Mouse (Mus musculus) lung, embryonic 14.5 days (tissue): Measurements from ENCODE around the gene Mapkbp1. TPM values are rescaled to one million over a fixed set of nuclear protein-coding genes. Genes with fewer than 3 reads are reported as not detected.

ENCODE experiments used
- ATAC-seq: fragments of 200-750 bp; cut with Nextera tagmentation; 2 replicates; pipeline ENCODE4 v1.8.0; 2017; ENCODE audit warnings: mild to moderate bottlenecking, moderate TSS enrichment, moderate library complexity; ENCODE audit not compliant: insufficient read depth
- DNase-seq: peaks from one replicate; pipeline ENCODE4 v3.0.0-alpha.2; 2015
- H3K27ac ChIP-seq: fragments of 300-500 bp; sonication (generic); 2 replicates; pipeline ENCODE4 v1.5.1; 2014; ENCODE audit warnings: low read depth, mild to moderate bottlenecking, moderate library complexity
- H3K27me3 ChIP-seq: fragments of 300-500 bp; sonication (generic); 2 replicates; pipeline ENCODE4 v1.6.1; 2014; ENCODE audit warnings: low read length, control low read depth; ENCODE audit not compliant: insufficient read depth
- H3K36me3 ChIP-seq: fragments of 300-500 bp; sonication (generic); 2 replicates; pipeline ENCODE4 v1.6.1; 2014; ENCODE audit warnings: control low read depth; ENCODE audit not compliant: insufficient read depth
- H3K4me1 ChIP-seq: fragments of 300-500 bp; sonication (generic); 2 replicates; pipeline ENCODE4 v1.6.1; 2014; ENCODE audit warnings: antibody characterized with exemption, control low read depth; ENCODE audit not compliant: insufficient read depth
- H3K4me2 ChIP-seq: fragments of 300-500 bp; sonication (generic); 2 replicates; pipeline ENCODE4 v1.6.1; 2014; ENCODE audit warnings: mild to moderate bottlenecking
- H3K4me3 ChIP-seq: fragments of 300-500 bp; sonication (generic); 2 replicates; pipeline ENCODE4 v1.5.1; 2014; ENCODE audit warnings: low read depth, low read length
- H3K9ac ChIP-seq: fragments of 300-500 bp; sonication (generic); 2 replicates; pipeline ENCODE4 v1.6.1; 2014
- H3K9me3 ChIP-seq: fragments of 300-500 bp; sonication (generic); 2 replicates; pipeline ENCODE4 v1.6.1; 2016; ENCODE audit warnings: low read depth, low read length, control low read depth
- CTCF ChIP-seq: IDR thresholded peaks from 2 replicates; pipeline ENCODE4 v1.5.1; 2016; ENCODE audit warnings: antibody characterized with exemption, low read depth
- WGBS: fragments of 180-500 bp; shearing (Covaris S2); extraction: QIAGEN DNeasy Blood & Tissue Kit; methylation state at CpG from one replicate; pipeline ENCODE4 v1.1.7; 2014; 5-methylcytosine and 5-hydroxymethylcytosine counted together
- polyA plus RNA-seq: library from polyadenylated mRNA; unstranded; fragments of >200 nt; fragmentation: Nextera tagmentation; extraction: Ambion mirVana; gene quantifications from 2 replicates; pipeline ENCODE4 v1.2.1, GENCODE M21; 2014

Gene Mapkbp1
- polyA plus RNA-seq, 1 experiment from 2014 or later: 3.4 TPM

GRCm38 (mm10) chr2:120037744-120038143 is 65.2 kb downstream of the Mapkbp1 start:
- no peak overlapping the region for H3K27ac ChIP-seq
- no peak overlapping the region for H3K9ac ChIP-seq
- peaks cover 69% of the 10 kb centered on the region for H3K36me3 ChIP-seq
- no peaks in the 10 kb centered on the region for H3K4me1 ChIP-seq
- no peaks in the 10 kb centered on the region for H3K27me3 ChIP-seq
- no peak overlapping the region for H3K4me3 ChIP-seq
- H3K9me3 ChIP-seq: no peaks in the 10 kb centered on the region
- DNase-seq (no peak), ATAC-seq (no peak)
- no peak for TF ChIP-seq CTCF
- 84% methylated on average over 9 of the region's 9 CpGs for WGBS
- H3K4me2 ChIP-seq: no peak overlapping the region

- no peak overlapping the region for H3K9ac ChIP-seq
- no peak overlapping the region for H3K4me3 ChIP-seq
- TF ChIP-seq CTCF: no peak
- H3K4me1 ChIP-seq: no peaks in the 10 kb centered on the region
- ATAC-seq (no peak), DNase-seq (no peak)
- no peak overlapping the region for H3K27ac ChIP-seq
- WGBS: 85% methylated on average over 5 of the region's 5 CpGs
- peaks cover 51% of the 10 kb centered on the region for H3K36me3 ChIP-seq
- no peaks in the 10 kb centered on the region for H3K9me3 ChIP-seq
- H3K27me3 ChIP-seq: no peaks in the 10 kb centered on the region
- no peak overlapping the region for H3K4me2 ChIP-seq
Observed at GRCm38 (mm10) chr2:120040991-120041390, 68.5 kb downstream of the Mapkbp1 start.

DNA sequence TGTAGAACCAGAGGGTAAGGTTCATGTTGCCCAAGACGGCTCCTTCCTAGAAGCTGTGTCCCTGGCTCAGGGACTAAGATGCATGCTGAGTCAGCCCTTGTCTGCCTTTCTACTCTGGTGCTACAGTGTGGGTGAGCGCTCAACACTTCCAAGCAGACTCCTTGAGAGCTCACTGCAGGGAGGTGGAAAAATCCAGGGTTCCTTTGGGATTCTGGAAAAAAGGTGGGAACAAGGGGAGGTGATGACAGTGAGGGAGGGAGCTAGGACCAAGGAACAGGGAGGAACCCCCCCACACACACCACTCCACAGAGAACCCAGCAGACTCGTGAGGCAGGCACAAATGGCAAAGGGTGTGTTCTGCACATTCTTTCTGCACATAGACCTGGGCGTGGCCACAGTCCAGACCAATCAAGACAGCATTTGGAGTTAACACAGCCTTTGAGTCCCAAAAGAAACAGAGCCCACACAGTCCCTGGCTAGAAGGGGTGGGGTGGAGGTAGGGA is 71.7 kb downstream of the Mapkbp1 start:
- Histone ChIP-seq H3K27ac (0 out of 2 replicates have a peak overlapping the region, but pooled peaks have one; percentile 1), H3K9ac (no peak overlapping the region), H3K27me3 (no peaks in the 10 kb centered on the region), H3K4me3 (no peak overlapping the region), H3K9me3 (no peaks in the 10 kb centered on the region), H3K4me2 (no peak overlapping the region), H3K36me3 (peaks cover 28% of the 10 kb centered on the region), H3K4me1 (no peaks in the 10 kb centered on the region)
- ATAC-seq: peak; percentile 81
- peak; percentile 55 for DNase-seq
- TF ChIP-seq CTCF: no peak
- WGBS: 49% methylated on average over 4 of the region's 4 CpGs

GRCm38 (mm10) chr2:120044676-120045075 is 72.2 kb downstream of the Mapkbp1 start:
- ATAC-seq (0 out of 2 replicates have a peak, but pooled peaks have one; percentile 4), DNase-seq (no peak)
- no peaks in the 10 kb centered on the region for H3K4me1 ChIP-seq
- H3K27me3 ChIP-seq: no peaks in the 10 kb centered on the region
- no peak overlapping the region for H3K9ac ChIP-seq
- H3K36me3 ChIP-seq: peaks cover 26% of the 10 kb centered on the region
- no peak overlapping the region for H3K4me2 ChIP-seq
- no peak for TF ChIP-seq CTCF
- 72% methylated on average over 3 of the region's 3 CpGs for WGBS
- no peak overlapping the region for H3K4me3 ChIP-seq
- H3K9me3 ChIP-seq: no peaks in the 10 kb centered on the region
- H3K27ac ChIP-seq: 0 out of 2 replicates have a peak overlapping the region, but pooled peaks have one; percentile 1

GRCm38 (mm10) chr2:120046486-120047310 is 74.2 kb downstream of the Mapkbp1 start:
- H3K4me3 ChIP-seq: no peak overlapping the region

GRCm38 (mm10) chr2:120048173-120048572 is 75.7 kb downstream of the Mapkbp1 start:
- 66% methylated on average over 9 of the region's 9 CpGs for WGBS
- Histone ChIP-seq H3K4me1 (no peaks in the 10 kb centered on the region), H3K4me3 (no peak overlapping the region), H3K36me3 (no peaks in the 10 kb centered on the region), H3K9me3 (no peaks in the 10 kb centered on the region), H3K4me2 (no peak overlapping the region), H3K27ac (no peak overlapping the region), H3K9ac (no peak overlapping the region), H3K27me3 (no peaks in the 10 kb centered on the region)
- no peak for TF ChIP-seq CTCF
- ATAC-seq: no peak
- DNase-seq: no peak

More at GRCm38 (mm10) chr2:120046486-120047310, 74.2 kb downstream of the Mapkbp1 start:
- Histone ChIP-seq H3K4me2 (no peak overlapping the region), H3K36me3 (peaks cover 5% of the 10 kb centered on the region), H3K27ac (no peak overlapping the region), H3K9me3 (no peaks in the 10 kb centered on the region), H3K27me3 (no peaks in the 10 kb centered on the region), H3K9ac (no peak overlapping the region), H3K4me1 (no peaks in the 10 kb centered on the region)
- TF ChIP-seq CTCF: no peak
- 51% methylated on average over 14 of the region's 14 CpGs for WGBS
- ATAC-seq: no peak
- DNase-seq: peak; percentile 25

DNA sequence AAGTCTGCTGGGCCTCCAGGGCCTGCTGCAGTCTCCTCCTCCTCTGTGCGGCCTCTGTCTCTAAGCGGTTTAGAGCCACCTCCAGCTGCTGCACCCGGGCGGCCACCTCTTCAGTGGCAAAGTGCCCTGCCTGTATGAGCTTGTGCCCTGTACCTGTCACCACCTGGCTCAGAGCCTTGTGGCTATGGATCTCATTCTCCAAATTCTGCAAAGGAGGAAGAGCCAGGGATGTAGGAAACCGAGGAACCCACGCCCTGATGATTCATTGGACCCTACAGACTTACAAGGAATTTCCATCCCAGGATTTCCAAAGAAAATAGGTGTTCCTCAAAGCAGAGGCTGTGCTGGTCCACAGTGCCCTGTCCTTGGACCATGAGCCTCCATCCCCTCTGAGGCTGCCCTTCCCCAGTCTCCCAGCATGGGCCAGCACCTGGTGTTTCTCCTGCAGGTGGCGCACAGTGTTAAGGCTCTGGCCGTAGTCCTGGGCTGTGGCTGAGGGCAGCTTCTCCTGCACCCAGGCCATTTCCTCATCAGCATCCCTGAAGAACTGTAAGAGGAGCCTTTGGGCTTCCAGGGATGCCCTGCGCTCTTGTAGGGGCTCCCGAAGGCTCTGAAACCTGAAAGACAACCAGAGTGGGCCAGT is 77.3 kb downstream of the Mapkbp1 start:
- Histone ChIP-seq H3K9me3 (no peaks in the 10 kb centered on the region), H3K4me3 (no peak overlapping the region), H3K4me2 (no peak overlapping the region), H3K4me1 (no peaks in the 10 kb centered on the region), H3K9ac (no peak overlapping the region), H3K36me3 (no peaks in the 10 kb centered on the region), H3K27me3 (no peaks in the 10 kb centered on the region), H3K27ac (no peak overlapping the region)
- ATAC-seq (no peak), DNase-seq (peak; percentile 61)
- TF ChIP-seq CTCF: peak; percentile 82
- WGBS: 50% methylated on average over 10 of the region's 10 CpGs
